Mouse (Mus musculus) urinary bladder, postnatal 36 days (tissue): ENCODE results near the gene Mamdc4.

Experiments used
- DNase-seq, 2 experiments: peaks; one replicate each; pipeline ENCODE4 v3.0.0; 2022; ENCODE audit warnings: low spot score in 2 of 2, mixed read lengths in 1 of 2

Mamdc4 gene

DNA sequence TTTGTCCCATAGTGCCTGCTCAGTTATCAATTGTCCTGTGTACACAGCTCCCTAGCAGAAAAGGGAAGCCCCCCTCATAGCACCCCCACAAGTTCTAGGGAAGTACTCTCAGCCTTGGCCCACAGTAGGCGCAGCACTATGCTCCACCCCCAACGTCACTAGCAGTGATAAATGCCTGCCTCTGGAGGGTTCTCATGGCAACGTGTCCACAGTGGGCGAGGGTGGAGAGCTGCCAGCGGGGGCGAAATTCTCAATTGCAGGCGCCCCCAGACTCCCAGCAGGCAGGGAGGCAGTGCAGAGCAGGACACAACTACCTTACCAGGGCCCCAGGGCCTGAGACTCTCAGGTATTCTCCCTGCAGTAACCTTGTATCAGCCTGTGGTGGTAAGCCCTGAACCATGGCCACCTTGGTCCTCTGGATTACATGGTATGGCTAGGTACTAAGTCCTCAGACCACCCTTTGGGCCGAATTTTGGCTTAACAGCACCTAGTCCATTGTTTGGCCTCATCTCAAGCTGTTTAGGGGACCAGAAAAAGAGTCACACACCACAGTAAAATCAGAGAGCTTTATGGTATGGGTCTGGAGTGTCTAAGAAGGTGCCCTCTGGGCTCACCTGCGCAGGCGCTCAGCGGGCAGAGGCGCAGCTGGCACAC lies 7.9 kb upstream of the Mamdc4 start:
- DNase-seq, result no peak

- no peak for DNase-seq
These were observed 7.3 kb upstream of the Mamdc4 start for GRCm38 (mm10) chr2:25581901-25582301.

- DNase-seq, result peak in 1 of 2 experiments; percentile 56
These were observed 6.7 kb upstream of the Mamdc4 start, which contains the start of gene Ajm1 for GRCm38 (mm10) chr2:25581294-25581864. Gene Ajm1 (minus strand): TSS chr2:25581757.

DNA sequence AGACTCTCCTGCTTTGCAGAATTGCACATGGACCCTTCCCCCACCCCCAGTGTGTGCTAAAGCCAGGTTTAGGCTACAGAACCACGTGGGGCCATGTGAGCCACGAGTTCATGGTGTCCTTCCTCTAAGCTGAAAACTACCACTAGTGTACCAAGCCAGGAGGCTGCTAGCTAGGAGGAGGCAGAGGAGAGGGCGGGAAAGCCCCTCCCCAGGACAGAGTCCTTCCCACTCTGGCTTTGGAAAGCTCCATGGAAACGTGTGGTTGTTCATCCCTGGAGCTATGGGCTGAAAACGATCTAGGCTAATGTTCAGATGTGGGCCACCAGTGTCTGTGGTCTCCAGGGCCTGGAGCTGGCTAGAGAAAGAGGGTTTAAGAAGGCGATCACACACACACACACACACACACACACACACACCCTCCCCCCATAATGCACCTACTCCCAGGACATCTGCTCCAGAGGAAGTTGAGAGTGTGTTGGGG lies 6.0 kb upstream of the Mamdc4 start:
- DNase-seq, result no peak

DNA sequence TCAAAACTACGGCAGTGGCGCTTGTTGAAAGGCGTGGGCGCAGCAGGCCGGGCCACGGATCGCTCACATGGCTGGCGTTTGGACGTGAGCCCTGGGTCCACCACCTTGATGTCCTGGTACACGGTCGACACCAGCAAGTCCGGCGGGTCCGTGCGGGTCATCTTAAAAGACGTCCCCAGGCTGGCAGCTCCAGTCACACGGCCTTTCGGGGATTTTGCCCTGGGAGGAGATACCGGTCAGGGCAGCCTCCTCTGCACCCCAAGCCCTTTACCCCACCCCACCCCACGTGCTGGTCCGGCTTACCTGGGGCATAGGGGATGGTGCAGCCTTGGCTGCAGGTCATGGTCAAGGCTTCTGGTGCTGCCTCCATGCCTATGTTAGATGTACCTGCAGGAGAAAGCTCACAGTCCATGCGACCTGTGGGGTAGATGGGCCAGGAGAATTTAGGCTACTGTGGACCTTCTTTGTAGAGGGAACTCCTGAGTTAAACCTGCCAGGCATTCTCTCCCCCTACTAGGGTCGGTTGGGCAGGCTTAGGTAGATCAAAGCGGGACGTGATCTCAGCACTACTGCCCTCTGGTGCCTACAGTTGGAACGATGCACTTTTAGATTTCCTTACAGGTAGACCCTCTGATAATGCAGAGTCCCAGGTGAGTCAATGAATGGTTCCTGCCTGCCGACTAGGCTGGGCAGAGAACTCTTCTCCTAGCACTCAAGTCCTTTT lies 5.3 kb upstream of the Mamdc4 start:
- DNase-seq, result no peak

DNA sequence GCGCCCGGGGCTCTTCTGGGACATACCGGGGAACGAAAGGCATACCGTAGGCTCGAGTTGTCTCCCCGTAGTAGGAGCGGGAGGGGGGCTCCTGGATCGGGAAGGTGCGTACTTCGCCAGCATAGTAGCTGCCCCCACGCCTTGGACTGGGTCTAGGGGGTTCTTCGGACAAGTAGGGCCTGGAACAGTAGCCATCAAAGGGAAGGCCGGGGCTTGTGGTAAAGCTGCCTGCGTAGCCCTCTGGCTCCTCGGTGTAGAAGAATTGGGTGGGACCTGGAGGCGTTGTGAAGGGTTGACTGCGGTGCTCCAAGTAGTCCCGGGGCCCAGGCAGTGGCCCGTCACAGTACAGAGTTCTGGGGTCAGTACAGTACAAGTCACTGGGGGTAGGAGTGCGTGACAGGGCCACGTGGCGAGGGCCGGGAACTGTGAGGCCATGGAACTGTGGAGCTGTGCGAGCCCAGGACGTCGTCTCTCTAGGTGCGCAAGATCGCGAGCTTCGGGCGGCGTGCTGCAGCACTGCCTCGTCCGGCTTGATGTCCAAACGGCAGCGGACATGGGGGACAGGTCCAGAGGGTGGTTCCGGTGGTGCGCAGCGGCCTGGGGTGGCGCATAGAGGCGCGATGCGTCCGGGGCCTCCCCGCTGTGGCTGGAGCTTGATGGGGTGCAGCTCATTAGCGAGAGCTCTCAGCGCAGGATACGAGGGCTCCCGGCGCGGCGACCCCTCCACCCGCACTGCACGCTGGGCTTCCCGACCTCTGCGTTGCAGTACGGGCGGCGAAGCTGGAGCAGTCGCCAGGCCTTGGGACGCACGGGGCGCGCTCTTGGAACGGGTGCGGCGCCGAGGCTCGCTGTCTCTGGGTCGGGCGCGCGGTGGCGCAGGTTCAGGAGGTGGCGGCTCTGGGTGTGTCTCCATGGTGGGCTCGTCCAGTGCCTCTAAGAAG lies 4.4 kb upstream of the Mamdc4 start:
- DNase-seq, result no peak

- DNase-seq, result no peak
These were observed 3.5 kb upstream of the Mamdc4 start for GRCm38 (mm10) chr2:25577951-25578795.

GRCm38 (mm10) chr2:25576965-25577891 lies 2.6 kb upstream of the Mamdc4 start:
- no peak for DNase-seq

DNA sequence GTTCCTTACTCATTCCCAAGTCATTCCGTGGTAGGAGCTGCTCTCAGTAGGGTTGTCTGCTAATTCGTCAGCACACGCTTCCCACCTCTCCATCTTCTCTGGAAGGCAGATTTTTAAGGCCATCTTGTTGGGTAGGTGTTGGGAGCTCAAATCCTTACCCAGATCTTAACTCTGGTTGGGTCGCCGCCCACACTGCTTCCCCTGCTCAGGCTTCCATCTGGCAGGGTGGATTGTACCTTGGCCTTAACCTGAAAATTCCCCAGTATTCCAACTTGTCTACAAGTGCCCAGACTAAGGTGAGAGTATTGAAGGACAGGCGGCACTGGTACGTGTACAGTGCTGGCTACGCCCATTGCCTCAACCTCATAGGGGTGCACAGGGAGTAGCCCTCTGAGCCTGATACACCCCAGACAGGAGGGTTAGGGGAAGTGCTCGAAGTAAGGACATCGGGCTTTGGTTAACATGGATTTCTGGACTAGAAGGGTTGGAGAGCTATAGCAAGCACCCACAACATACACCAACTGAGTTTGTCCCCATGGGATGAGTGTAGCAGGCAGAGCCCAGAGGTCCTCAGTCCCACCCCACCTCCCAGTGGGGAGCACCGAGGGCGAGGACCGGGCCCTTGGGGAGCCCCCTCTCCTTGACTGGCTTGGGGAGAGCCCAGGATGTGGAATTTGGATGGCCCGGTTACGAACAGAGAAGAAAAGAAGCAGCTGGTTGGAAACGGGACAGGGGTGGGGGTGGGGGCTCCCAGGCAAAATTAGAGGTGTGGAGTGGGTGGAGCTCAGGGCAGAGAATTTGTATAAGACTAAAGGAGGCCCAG lies 1.6 kb upstream of the Mamdc4 start:
- no peak for DNase-seq

- DNase-seq, result peak in 1 of 2 experiments; percentile 64
These were observed 885 bp upstream of the Mamdc4 start for GRCm38 (mm10) chr2:25575432-25576027.

DNA sequence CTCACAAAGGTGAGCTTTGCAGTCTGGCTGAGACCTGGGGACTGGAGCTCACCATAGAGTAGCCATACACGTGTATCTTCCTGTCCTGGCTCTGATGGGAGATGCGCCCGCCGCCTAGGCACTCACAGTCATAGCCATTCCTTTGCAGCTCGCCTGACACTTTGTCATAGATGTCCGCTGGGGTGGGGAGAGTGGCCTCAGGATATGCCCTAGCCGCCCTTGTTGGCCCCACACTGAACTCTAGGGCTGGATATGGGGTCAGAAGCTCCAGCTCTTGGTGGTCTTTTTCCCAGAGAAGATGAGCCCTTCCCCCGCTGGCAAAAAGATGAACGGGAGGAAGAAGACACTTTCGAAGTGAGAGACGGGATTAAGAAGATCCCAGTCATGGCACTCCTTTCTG lies 509 bp downstream of the Mamdc4 start:
- DNase-seq, result no peak

DNA sequence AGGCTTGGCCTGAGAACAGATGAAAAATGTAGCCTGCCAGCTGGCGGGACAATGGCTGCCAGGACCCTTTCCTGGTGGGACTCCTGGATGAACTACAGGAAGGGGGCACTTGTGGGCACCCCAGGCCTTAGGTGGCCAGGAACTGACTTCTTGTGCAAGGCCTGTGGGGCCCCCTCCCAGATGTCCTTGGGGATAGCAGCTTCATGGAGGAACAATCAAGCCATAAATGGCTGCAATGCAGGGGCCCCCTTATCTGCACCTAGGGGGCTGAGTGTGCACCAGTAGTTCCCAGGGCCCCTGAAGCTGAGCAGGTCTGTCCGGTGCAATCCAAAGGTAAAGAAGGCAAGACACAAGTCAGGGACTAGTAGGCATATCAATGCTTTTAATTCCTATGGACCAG lies 1.6 kb downstream of the Mamdc4 start:
- DNase-seq, result no peak

- DNase-seq, result no peak
These were observed 3.4 kb downstream of the Mamdc4 start for GRCm38 (mm10) chr2:25571221-25571620.

DNA sequence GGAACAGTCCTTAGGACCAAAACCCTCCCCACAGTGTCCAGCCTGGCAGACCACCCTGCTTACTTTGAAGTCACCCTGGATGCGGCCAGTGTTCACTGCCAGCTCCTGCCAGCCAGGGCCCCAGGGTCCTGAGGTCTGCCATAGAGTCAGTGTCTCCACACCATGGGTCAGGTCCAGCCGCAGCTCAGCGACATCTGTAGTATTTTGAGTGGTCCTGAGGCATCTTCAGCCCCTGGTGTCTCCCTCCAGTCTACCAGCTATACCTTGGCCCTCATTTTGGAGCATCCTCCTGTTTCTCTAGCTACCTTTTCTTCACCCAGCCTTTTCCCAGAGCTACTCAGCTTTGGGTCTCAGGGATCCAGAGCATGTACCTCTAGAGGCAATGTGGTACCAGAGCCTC lies 5.3 kb downstream of the Mamdc4 start:
- no peak for DNase-seq

DNA sequence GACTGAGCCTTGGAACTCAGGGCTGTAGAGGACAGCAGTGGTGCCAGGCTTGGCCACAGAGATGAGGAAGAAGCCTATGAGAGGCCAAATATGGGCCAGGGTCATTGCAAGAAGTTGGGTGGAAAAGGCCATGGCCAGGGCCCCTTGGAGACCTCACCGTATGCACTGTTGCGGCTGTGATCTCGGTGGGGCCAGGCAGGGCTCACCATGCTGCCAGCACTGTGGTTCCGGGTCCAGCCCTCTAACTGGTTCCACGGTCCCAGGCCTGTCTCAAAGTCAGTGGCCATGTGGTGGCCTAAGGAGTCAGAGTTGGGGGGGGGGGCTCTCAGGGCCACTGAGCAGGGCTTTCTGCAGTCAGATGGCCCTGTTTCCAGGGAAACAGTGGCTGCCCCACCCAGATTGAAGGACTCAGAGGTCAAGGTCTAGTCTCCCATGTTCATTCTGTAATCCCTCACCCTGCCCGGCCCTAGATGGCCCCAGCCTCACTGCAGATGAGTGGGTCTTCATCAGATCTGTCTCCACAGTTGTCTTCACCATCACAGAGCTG lies 6.1 kb downstream of the Mamdc4 start:
- DNase-seq, result no peak

- DNase-seq, result no peak
These were observed 8.1 kb downstream of the Mamdc4 start for GRCm38 (mm10) chr2:25566558-25566957.

- DNase-seq, result no peak
These were observed 8.9 kb downstream of the Mamdc4 start for GRCm38 (mm10) chr2:25565741-25566140.

DNA sequence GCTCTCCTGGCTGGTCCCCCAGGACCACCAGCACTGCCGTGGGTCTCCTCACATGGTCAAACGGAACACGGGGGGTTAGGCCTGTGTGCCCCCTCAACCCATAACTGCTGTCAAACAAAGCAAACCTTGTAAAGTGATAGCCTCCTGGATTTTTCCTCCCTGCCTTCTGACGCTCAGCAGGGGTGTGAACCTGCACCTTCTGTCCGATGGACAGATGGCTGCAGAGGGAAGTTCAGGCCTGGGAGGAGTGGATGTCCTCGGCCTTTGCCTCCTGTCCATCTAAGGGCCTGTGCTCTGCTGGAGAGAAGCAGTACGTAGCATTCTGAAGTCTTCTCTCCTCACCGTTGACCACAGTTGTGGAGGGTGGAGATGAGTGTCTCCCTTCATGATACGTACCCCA lies 12.7 kb downstream of the Mamdc4 start:
- no peak for DNase-seq
